Mouse (Mus musculus) gastrocnemius, postnatal 4 days (tissue): ENCODE measurements around the gene Gm4792. TPM values are rescaled to one million over a fixed set of nuclear protein-coding genes. Genes with fewer than 3 reads are reported as not detected.
A peak's percentile ranks its signal among the peaks of the same experiment; 100 is the strongest.

ENCODE experiments used
- DNase-seq, 2 experiments: peaks; one replicate each; pipeline ENCODE4 v3.0.0; 2021 to 2022; ENCODE audit warnings: low spot score in 2 of 2, mixed read lengths in 2 of 2
- long read RNA-seq, 2 experiments: library from polyadenylated mRNA; stranded (forward); transcript quantifications; one replicate each; pipeline ENCODE4 v2.0.0; 2021
- total RNA-seq, 2 experiments: library from RNA; stranded (reverse); gene quantifications; 2 replicates each; pipeline ENCODE4 v1.2.3; 2021

The Gm4792 gene
- total RNA-seq, result not detected
- long read RNA-seq, experiment 1, result 0 reads
- long read RNA-seq, experiment 2, partial matches to known transcripts, result 0 of 1 reads
- long read RNA-seq, experiment 2, other reads (novel, unspliced or antisense), result 0 of 1 reads

- DNase-seq, result no peak
Observed at GRCm38 (mm10) chr10:94298471-94298870, at the start of gene Gm4792. Gene Gm4792, minus strand, starts transcription at chr10:94298703.

- no peak for DNase-seq
Observed at GRCm38 (mm10) chr10:94347959-94348358, 49.5 kb upstream of the Gm4792 start.

GRCm38 (mm10) chr10:94347296-94347695 is 48.8 kb upstream of the Gm4792 start:
- DNase-seq, result no peak

- no peak for DNase-seq
Observed at GRCm38 (mm10) chr10:94346596-94346995, 48.1 kb upstream of the Gm4792 start.

GRCm38 (mm10) chr10:94345509-94346252 is 47.2 kb upstream of the Gm4792 start:
- no peak for DNase-seq

GRCm38 (mm10) chr10:94344631-94345417 is 46.3 kb upstream of the Gm4792 start:
- no peak for DNase-seq

- no peak for DNase-seq
Observed at GRCm38 (mm10) chr10:94343581-94343980, 45.1 kb upstream of the Gm4792 start.

- no peak for DNase-seq
Observed at GRCm38 (mm10) chr10:94342256-94342655, 43.8 kb upstream of the Gm4792 start.

- no peak for DNase-seq
Observed at GRCm38 (mm10) chr10:94341501-94341900, 43.0 kb upstream of the Gm4792 start.

- no peak for DNase-seq
Observed at GRCm38 (mm10) chr10:94336071-94336470, 37.6 kb upstream of the Gm4792 start.

- no peak for DNase-seq
Observed at GRCm38 (mm10) chr10:94335047-94335446, 36.5 kb upstream of the Gm4792 start.

- DNase-seq, result no peak
Observed at GRCm38 (mm10) chr10:94333328-94333727, 34.8 kb upstream of the Gm4792 start.

GRCm38 (mm10) chr10:94332358-94333137 is 34.0 kb upstream of the Gm4792 start:
- no peak for DNase-seq

- no peak for DNase-seq
Observed at GRCm38 (mm10) chr10:94329962-94330361, 31.5 kb upstream of the Gm4792 start.

- DNase-seq, result no peak
Observed at GRCm38 (mm10) chr10:94318574-94318973, 20.1 kb upstream of the Gm4792 start.

- no peak for DNase-seq
Observed at GRCm38 (mm10) chr10:94313146-94313545, 14.6 kb upstream of the Gm4792 start.

- DNase-seq, result peak in 1 of 2 experiments; percentile 16
Observed at GRCm38 (mm10) chr10:94312007-94312715, 13.7 kb upstream of the Gm4792 start.

- no peak for DNase-seq
Observed at GRCm38 (mm10) chr10:94311511-94312006, 13.1 kb upstream of the Gm4792 start, which contains the start of gene Tmcc3. Gene Tmcc3, plus strand, starts transcription at chr10:94311949.

GRCm38 (mm10) chr10:94310499-94311267 is 12.2 kb upstream of the Gm4792 start:
- no peak for DNase-seq

GRCm38 (mm10) chr10:94305526-94305925 is 7.0 kb upstream of the Gm4792 start:
- DNase-seq, result peak in 1 of 2 experiments; percentile 24
